Mouse (Mus musculus) spleen, adult 12 weeks (tissue): ENCODE data around the gene Pamr1.

ENCODE experiments used
- DNase-seq: peaks from one replicate; pipeline ENCODE4 v3.0.0; 2022; ENCODE audit warnings: low spot score

Pamr1 gene

DNA sequence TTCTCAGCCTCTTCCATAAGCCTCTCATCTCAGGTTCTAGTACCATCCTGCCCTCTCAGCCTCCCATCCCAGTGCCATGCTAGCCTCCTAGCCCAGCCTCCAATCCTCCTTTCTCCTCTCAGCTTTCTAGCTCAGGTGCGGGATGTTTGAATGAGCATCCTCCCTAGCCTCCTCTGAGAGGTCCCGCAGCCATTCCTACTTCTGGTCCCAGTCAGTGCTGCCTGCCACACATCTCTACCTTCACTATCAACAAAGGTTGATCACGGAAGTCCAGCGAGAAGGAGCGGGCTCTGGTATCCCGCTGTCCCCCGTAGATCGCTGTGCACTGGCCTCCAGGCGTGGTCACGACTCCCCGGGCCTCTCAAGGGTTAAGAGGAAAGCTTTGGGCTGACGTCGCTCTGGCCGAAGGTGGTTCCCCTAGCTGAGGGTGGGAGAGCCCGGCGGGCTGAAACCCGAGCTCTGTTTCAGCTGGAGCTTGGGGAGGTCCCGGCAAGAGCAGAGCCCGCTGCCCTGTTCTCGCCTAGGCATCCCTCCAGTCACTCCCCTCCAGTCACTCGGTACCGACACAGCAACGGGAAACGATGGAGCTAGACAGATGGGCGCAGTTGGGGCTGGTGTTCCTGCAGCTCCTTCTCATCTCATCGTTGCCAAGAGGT is at the start of gene Pamr1:
Gene Pamr1 (plus strand): TSS at position 402 of the 656 bp plus-strand sequence.
- no peak for DNase-seq

- no peak for DNase-seq
Observed at GRCm38 (mm10) chr2:102507633-102508032, 42.2 kb upstream of the Pamr1 start.

DNA sequence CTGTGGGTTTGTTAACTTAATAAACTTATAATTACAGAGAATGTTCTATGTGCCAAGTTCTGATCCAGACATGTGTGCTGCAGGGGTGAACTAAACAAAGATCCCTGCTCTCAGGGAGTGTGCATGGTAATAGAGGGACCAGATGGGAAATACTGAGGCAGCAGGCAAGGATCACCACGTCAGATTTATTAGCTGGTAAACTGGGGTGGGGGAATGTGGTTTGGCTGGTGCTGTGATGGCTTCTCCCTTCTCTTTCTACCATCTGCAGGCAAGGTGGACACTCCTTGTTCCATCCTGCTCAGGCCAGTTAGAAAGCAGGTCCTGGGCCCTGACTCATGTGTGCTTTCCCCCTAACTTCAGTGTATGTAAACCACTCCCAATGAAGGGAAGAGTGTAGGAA is 41.7 kb upstream of the Pamr1 start:
- DNase-seq: no peak

DNA sequence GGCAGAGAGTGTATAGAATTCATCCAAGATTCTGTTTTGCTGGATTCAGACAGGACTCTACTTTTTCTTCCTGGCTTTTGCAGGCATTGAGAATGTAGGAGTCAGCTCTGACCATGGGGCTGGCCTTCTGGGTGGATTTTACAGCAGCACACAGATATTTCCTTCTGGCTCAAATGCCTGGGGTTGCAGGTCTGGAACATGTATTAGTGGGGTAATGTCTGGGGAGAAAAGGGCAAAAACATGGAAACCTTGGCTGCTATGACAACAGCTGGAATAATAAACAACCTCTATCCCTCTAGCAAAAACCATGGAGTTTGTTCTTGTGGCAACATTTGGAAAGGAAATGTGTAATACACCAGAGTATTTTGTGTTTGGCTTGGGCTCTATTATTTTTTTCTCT is 29.9 kb upstream of the Pamr1 start:
- DNase-seq: no peak

DNA sequence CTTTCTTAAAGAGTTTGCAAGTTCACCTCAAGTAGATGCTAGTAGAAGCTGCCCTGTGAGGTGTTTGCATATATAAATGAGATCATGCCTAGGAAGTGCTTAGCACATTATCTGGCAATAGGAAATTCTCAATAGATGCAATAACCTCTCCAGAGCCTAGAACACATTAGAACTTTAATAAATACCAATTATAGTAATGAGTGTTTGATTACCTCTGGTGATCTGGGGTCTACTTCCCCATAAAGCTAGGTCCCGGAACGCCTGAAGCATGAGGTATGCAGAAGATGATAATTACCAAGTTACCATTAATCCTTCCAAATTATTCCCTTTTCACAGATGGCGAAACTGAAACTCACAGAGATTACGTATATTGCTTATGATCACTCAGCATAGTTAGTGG is 22.2 kb upstream of the Pamr1 start:
- DNase-seq: no peak

DNA sequence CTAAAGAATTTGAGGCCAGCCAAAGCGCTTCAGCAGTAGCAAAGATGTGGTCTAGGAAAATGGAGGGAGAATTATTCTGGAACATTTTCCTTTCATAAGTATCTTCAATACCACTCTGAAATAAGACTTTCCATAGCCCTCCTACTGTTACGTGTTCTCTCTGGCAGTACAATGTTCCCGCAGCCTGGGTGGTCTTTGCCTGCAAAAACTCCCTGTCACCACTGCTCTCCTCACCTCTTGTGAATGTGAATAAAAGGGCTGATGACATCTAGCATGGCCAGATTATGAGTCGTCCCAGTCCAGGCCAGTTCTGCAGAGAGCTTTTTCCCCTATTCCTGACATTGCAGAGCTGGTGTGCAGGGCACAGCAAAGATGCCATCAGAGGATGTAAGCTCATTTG is 16.4 kb upstream of the Pamr1 start:
- no peak for DNase-seq

DNA sequence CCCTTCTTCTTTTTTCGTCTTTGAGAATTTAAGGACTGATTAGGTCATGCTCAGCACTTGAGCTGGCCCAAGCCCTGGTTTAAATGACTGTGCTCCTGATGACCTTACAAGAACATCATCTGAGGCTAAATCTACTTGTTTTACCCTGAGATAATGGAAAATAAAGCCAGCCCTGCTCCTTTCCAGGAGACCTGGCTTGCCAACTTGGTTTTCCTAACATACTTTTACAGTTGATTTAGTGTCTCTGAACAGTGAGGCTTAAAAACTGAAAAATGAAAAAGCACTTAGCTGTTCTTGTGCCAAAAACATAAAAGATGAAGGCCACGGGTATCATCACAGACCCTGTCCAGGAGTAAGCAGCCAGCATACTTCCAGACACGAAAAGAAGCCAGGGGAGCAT is 13.0 kb upstream of the Pamr1 start:
- no peak for DNase-seq

- no peak for DNase-seq
Observed at GRCm38 (mm10) chr2:102540438-102541230, 9.2 kb upstream of the Pamr1 start.

DNA sequence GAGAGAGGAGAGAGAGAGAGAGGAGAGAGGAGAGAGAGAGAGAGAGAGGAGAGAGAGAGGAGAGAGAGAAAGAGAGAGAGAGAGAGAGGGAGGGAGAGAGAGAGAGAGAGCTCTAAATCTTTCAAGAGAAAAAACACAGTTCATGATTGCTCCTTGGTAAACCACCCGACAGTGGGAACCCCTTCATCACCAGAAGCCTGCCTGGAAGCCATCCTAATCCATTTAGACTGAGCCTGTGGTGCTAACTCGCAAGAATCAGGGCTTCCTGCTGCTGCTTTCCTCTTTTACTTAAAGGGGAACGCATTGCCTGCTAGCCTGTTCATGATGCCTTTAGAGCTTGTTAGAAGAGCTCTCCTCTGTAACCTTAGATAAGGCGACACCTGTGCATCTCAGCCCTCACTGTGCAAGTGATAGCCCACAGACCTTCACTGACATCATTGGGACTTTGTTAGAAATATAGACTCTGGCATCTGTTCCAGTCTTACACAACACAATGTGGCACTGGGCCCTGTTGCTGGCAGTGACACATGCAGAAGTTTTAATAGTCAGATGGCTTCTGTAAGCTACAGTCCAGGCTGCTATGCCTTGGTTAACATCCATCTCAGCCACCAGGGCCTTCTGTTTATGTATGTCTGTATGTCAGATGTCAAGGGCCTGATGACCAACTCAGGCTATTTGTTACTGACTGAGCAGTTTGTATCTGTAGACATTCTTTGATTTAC is 8.2 kb upstream of the Pamr1 start:
- no peak for DNase-seq

GRCm38 (mm10) chr2:102543961-102544719 is 5.7 kb upstream of the Pamr1 start:
- no peak for DNase-seq

- DNase-seq: no peak
Observed at GRCm38 (mm10) chr2:102550910-102551582, 1.2 kb downstream of the Pamr1 start.

DNA sequence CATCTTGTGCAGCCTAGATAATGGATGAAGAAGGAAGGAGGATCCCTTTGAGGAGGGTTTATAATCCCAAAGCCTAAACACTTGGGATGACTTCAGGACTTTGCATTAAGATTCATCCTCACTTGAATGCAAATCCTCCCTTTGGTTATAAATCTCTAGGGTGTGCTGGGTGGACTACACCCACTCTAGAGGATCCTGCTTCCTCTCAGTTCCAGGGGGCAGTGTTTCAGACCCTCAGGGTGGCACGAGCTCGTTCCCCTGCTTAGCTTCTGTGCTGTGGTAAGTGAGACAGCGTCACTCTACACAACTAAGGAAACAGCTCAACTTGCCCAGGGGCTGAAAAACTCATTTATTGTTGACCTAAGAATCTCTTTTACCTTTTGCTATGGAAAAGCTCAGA is 1.8 kb downstream of the Pamr1 start:
- DNase-seq: no peak

GRCm38 (mm10) chr2:102552095-102552537 is 2.3 kb downstream of the Pamr1 start:
- DNase-seq: no peak

- no peak for DNase-seq
Observed at GRCm38 (mm10) chr2:102557085-102557484, 7.3 kb downstream of the Pamr1 start.

GRCm38 (mm10) chr2:102558965-102559364 is 9.2 kb downstream of the Pamr1 start:
- no peak for DNase-seq

DNA sequence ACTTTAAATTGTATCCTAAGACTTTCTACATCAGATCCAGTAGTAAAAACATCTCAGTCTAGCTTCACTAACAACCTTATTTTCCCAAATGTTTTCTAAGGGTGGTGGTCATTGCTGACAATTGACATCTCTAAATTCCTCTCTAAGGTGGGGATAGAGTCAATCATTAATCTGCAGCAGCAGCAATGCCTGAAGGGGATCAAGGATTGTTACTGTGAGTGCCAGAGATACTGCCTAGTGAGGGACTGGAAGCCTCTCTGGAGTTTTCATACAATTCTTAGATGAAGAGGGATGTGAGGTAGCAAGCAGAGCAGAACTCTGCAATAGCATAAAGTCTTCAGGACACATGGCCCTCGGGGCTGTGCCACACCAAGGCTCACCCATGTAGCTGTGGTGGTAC is 14.0 kb downstream of the Pamr1 start:
- DNase-seq: no peak

DNA sequence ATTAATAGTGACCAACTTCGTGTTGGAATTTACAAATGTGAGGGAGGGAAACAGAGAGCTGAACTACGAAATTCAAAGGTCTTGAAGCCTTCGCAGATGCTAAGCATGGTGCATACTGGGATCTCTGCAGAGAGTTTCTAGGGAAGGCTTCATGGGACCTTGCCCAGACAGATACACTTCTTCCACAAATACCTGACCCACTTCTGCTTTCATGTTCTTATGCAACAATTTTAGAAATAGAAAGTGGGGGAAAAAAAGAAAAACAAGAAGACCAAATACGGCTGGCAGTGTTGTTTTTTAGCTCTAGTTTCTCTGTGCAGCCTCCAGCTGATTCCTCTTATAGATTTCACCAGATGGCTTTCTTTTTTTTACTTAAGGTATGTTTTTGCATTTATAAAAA is 29.4 kb downstream of the Pamr1 start:
- DNase-seq: no peak

DNA sequence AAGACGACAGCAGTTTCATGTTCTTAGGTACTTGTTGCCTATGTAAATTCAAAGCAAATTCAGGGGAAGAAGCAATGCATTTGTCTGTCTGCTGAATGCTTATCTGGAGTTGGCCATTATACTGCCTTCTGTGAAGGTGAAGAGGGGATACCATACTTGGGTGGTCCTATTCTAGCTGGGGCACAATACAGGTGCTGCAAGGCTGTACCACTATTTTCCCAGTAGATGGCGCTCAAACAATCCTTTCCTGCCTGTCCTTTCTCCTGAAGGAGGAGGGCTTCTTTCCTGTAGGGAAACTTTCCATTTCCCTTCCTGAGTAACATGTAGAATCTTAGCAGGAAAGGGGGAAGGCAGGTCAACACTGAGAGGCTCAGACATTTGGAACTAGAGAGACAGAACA is 40.2 kb downstream of the Pamr1 start:
- DNase-seq: no peak

- no peak for DNase-seq
Observed at GRCm38 (mm10) chr2:102594535-102594934, 44.7 kb downstream of the Pamr1 start.

DNA sequence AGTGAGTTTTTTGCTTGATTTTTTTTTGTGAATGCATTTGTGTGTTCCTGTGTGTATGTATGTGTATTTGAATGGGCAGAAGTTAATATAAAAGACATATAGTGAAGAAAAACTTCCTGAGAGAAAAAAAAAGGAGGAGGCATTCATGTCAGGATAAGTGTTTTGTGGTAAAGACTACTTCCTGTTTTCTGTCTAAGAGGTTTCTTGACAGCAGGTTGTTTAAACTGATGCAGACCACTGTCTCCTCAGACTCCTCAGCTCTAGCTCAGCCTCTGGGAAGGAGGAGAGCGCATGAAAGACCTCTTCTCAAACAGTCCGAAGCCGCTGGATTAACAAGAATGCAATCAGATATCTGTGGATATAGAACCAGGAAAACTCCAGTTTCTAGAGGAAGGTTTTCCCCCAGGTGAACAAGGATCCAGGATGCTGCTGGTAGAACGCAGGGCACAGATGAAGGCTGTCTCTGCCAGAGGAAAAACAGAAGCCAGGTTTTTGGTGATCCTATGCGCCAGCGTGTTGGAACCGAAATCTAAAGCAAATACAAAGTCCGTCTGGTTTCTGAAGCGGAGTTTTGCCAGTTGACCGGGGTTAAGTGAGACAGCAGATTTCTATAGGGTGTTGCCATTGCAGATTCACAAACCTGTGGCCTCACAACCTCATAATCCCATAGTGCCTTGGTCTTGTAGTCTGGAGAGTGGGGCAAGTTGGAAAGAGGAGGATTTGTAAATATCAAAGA is 45.8 kb downstream of the Pamr1 start:
- DNase-seq: no peak
